8 mouse cellular contexts compared by ENCODE assay signal in the genomic region with DNA sequence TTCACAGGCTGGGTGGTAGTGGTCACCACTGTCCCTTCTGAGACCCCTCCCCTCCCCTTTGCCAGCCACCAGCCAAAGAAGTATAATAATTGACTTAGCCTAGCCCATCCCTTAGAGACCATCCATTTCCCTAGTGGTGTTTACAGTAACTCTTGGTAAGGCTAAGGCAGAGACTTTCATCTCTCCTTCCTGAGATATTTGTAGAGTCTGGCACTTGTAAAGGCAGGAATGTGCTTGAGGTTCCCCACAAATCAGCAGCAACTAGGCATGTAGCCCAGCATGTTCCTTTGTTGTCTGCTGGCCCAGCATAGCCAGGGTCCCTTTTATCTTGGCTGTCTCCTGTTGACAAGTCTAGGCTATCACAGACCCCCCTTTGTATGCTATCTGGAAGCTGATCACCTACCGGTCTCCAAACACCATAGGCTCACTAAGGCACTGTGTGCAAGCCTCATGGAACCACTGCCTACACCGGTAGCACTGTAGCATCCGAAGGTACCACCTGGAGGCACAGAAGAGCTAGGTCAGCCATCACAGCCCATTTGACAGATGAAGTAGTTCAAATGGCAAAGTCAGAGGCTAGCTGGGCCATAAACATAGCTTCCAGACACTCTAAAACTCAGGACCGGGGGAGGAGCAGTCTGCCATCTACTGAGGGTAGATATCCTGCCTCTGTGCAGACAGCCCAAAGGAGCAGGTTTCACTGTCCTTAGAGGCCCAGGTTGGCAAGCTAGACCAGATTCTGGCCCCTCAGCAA. TPM values are rescaled to one million over a fixed set of nuclear protein-coding genes. Genes with fewer than 3 reads are reported as not detected.
A peak's percentile ranks its signal among the peaks of the same experiment; 100 is the strongest.
DNase-seq lines count a peak whose midpoint lies in the region; ATAC-seq and TF ChIP-seq lines count a peak whose summit lies in the region.

No protein-coding gene starts in this region.

- H3K4me3 ChIP-seq in erythroblast, embryonic 14.5 days (replicated peaks) = peak overlapping the region; percentile 65
- H3K4me3 ChIP-seq in midbrain, embryonic 11.5 days (ENCODE audit: low read depth, low read length) = no peak overlapping the region
- H3K4me3 ChIP-seq in midbrain, embryonic 10.5 days = no peak overlapping the region
- peak overlapping the region; percentile 39; the same call in 1 of the 2 replicates for H3K4me3 ChIP-seq in liver, embryonic 11.5 days (ENCODE audit: low read depth, low read length)
- no peak overlapping the region for H3K4me3 ChIP-seq in stomach, postnatal 0 days (ENCODE audit: low read depth, low read length)

- WGBS in midbrain, embryonic 11.5 days = 85% methylated on average over 4 of the region's 4 CpGs
- 77% methylated on average over 4 of the region's 4 CpGs for WGBS in midbrain, embryonic 10.5 days
- WGBS in liver, embryonic 11.5 days = 69% methylated on average over 4 of the region's 4 CpGs
- 61% methylated on average over 4 of the region's 4 CpGs for WGBS in stomach, postnatal 0 days

- no peaks in the 10 kb centered on the region for H3K27me3 ChIP-seq in erythroblast, embryonic 14.5 days (ENCODE audit: control insufficient read depth)
- H3K27me3 ChIP-seq in midbrain, embryonic 11.5 days (ENCODE audit: control insufficient read depth, insufficient read depth, low read length) = no peaks in the 10 kb centered on the region
- H3K27me3 ChIP-seq in midbrain, embryonic 10.5 days (ENCODE audit: low read depth, poor library complexity, severe bottlenecking) = peaks cover 28% of the 10 kb centered on the region; the same call in 1 of the 2 replicates
- H3K27me3 ChIP-seq in liver, embryonic 11.5 days (replicated peaks; ENCODE audit: control insufficient read depth, insufficient read depth, low read length) = no peaks in the 10 kb centered on the region
- H3K27me3 ChIP-seq in stomach, postnatal 0 days (ENCODE audit: control insufficient read depth, insufficient read depth, low read length) = no peaks in the 10 kb centered on the region

- peaks cover 75% of the 10 kb centered on the region for H3K36me3 ChIP-seq in erythroblast, embryonic 14.5 days (ENCODE audit: control insufficient read depth)
- H3K36me3 ChIP-seq in midbrain, embryonic 11.5 days (ENCODE audit: control insufficient read depth, insufficient read depth, low read length) = no peaks in the 10 kb centered on the region
- peaks cover 4% of the 10 kb centered on the region; the same call in 1 of the 2 replicates for H3K36me3 ChIP-seq in midbrain, embryonic 10.5 days
- H3K36me3 ChIP-seq in liver, embryonic 11.5 days (ENCODE audit: control insufficient read depth, insufficient read depth, low read length) = no peaks in the 10 kb centered on the region
- H3K36me3 ChIP-seq in stomach, postnatal 0 days (ENCODE audit: control insufficient read depth, insufficient read depth, low read length) = peaks cover 6% of the 10 kb centered on the region; the same call in 1 of the 2 replicates

- H3K9ac ChIP-seq in midbrain, embryonic 11.5 days (ENCODE audit: low read length) = no peak overlapping the region
- H3K9ac ChIP-seq in liver, embryonic 11.5 days (ENCODE audit: low read depth, low read length) = no peak overlapping the region; the same call in 1 of the 2 replicates
- H3K9ac ChIP-seq in stomach, postnatal 0 days (ENCODE audit: low read length) = no peak overlapping the region

- H3K27ac ChIP-seq in midbrain, embryonic 11.5 days (ENCODE audit: low read depth, low read length) = no peak overlapping the region
- H3K27ac ChIP-seq in midbrain, embryonic 10.5 days (replicated peaks) = no peak overlapping the region
- peak overlapping the region; percentile 4 for H3K27ac ChIP-seq in liver, embryonic 11.5 days (ENCODE audit: low read depth, low read length)
- H3K27ac ChIP-seq in stomach, postnatal 0 days (replicated peaks) = peak overlapping the region; percentile 63

- peak; percentile 74 for DNase-seq in midbrain, embryonic 11.5 days (ENCODE audit: low spot score, missing footprints)
- no peak for DNase-seq in midbrain, embryonic 10.5 days (ENCODE audit: low spot score)
- no peak for DNase-seq in liver, embryonic 11.5 days (ENCODE audit: low spot score)
- no peak for DNase-seq in stomach, postnatal 0 days (ENCODE audit: low spot score)
- DNase-seq in ovary, postnatal 10 days (ENCODE audit: low spot score) = no peak
- no peak for DNase-seq in cerebellum, adult 11 months

- ATAC-seq in erythroblast, adult 5-6 weeks (replicated peaks; ENCODE audit: low FRiP score, poor library complexity, severe bottlenecking) = no peak
- no peak for ATAC-seq in midbrain, embryonic 11.5 days (ENCODE audit: low FRiP score)
- no peak for ATAC-seq in liver, embryonic 11.5 days (replicated peaks; ENCODE audit: low FRiP score)
- no peak for ATAC-seq in stomach, postnatal 0 days (ENCODE audit: low FRiP score, low TSS enrichment)

- no peak overlapping the region for H3K4me2 ChIP-seq in midbrain, embryonic 11.5 days
- H3K4me2 ChIP-seq in liver, embryonic 11.5 days = peak overlapping the region; percentile 81
- H3K4me2 ChIP-seq in stomach, postnatal 0 days (replicated peaks; ENCODE audit: low read depth) = no peak overlapping the region

- no peak for TF ChIP-seq CTCF in stomach, postnatal 0 days (IDR thresholded peaks at IDR 0.05; ENCODE audit: low read depth)

- peaks cover 3% of the 10 kb centered on the region; the same call in 1 of the 2 replicates for H3K9me3 ChIP-seq in erythroblast, embryonic 14.5 days (ENCODE audit: control insufficient read depth, low read length)
- no peaks in the 10 kb centered on the region for H3K9me3 ChIP-seq in midbrain, embryonic 11.5 days (ENCODE audit: control insufficient read depth, low read length)
- no peaks in the 10 kb centered on the region for H3K9me3 ChIP-seq in midbrain, embryonic 10.5 days (replicated peaks)
- H3K9me3 ChIP-seq in liver, embryonic 11.5 days (ENCODE audit: control insufficient read depth, low read length) = no peaks in the 10 kb centered on the region
- no peaks in the 10 kb centered on the region for H3K9me3 ChIP-seq in stomach, postnatal 0 days (ENCODE audit: control insufficient read depth, low read length)

- no peak for TF ChIP-seq EP300 in stomach, postnatal 0 days (optimal IDR thresholded peaks at IDR 0.05)

- H3K4me1 ChIP-seq in erythroblast, embryonic 14.5 days (ENCODE audit: control insufficient read depth) = peaks cover 46% of the 10 kb centered on the region
- H3K4me1 ChIP-seq in midbrain, embryonic 11.5 days (ENCODE audit: control insufficient read depth, insufficient read depth, low read length) = no peaks in the 10 kb centered on the region; the same call in 1 of the 2 replicates
- H3K4me1 ChIP-seq in midbrain, embryonic 10.5 days = peaks cover 28% of the 10 kb centered on the region
- H3K4me1 ChIP-seq in liver, embryonic 11.5 days (replicated peaks; ENCODE audit: control insufficient read depth, insufficient read depth, low read length) = peaks cover 24% of the 10 kb centered on the region
- no peaks in the 10 kb centered on the region; the same call in none of the 2 replicates for H3K4me1 ChIP-seq in stomach, postnatal 0 days (replicated peaks; ENCODE audit: control insufficient read depth, insufficient read depth)

RNA-seq across cellular contexts. Expression of gene Phf19, which starts 10.0 kb away (rescaled TPM):
- 1.8 and 2.1 TPM in 2 replicates for polyA plus RNA-seq in erythroblast, embryonic 14.5 days (2012)
- total RNA-seq in erythroblast, adult 5-6 weeks (2015; ENCODE audit: low replicate concordance) = 1.7 and 1.9 TPM in 2 replicates
- total RNA-seq in erythroblast, adult 5-6 weeks (2017; ENCODE audit: low replicate concordance) = 0.42 and 1.9 TPM in 2 replicates
- 3.9 and 4.0 TPM in 2 replicates for polyA plus RNA-seq in midbrain, embryonic 11.5 days (2014; fragmentation: Nextera tagmentation; extraction: Ambion mirVana)
- polyA plus RNA-seq in midbrain, embryonic 10.5 days (2016; fragmentation: Nextera tagmentation; extraction: Ambion mirVana) = 2.6 and 2.8 TPM in 2 replicates
- polyA plus RNA-seq in liver, embryonic 11.5 days (2014; fragmentation: Nextera tagmentation; extraction: Ambion mirVana) = 4.5 and 5.2 TPM in 2 replicates
- 3.5 and 3.7 TPM in 2 replicates for polyA plus RNA-seq in stomach, postnatal 0 days (2015; fragmentation: Nextera tagmentation; extraction: Ambion mirVana)

RNA-seq across cellular contexts. Expression of gene Psmd5, which starts 29.1 kb away (rescaled TPM):
- 0.80 and 1.2 TPM in 2 replicates for polyA plus RNA-seq in erythroblast, embryonic 14.5 days (2012)
- total RNA-seq in erythroblast, adult 5-6 weeks (2015; ENCODE audit: low replicate concordance) = 18.0 and 64.0 TPM in 2 replicates
- 11.8 and 25.0 TPM in 2 replicates for total RNA-seq in erythroblast, adult 5-6 weeks (2017; ENCODE audit: low replicate concordance)
- 122 and 129 TPM in 2 replicates for polyA plus RNA-seq in midbrain, embryonic 11.5 days (2014; fragmentation: Nextera tagmentation; extraction: Ambion mirVana)
- polyA plus RNA-seq in midbrain, embryonic 10.5 days (2016; fragmentation: Nextera tagmentation; extraction: Ambion mirVana) = 135 and 139 TPM in 2 replicates
- 138 and 147 TPM in 2 replicates for polyA plus RNA-seq in liver, embryonic 11.5 days (2014; fragmentation: Nextera tagmentation; extraction: Ambion mirVana)
- 55.5 and 55.9 TPM in 2 replicates for polyA plus RNA-seq in stomach, postnatal 0 days (2015; fragmentation: Nextera tagmentation; extraction: Ambion mirVana)

RNA-seq across cellular contexts. Expression of gene Cutal, which starts 29.6 kb away (rescaled TPM):
- not detected in 2 replicates for polyA plus RNA-seq in erythroblast, embryonic 14.5 days (2012)
- total RNA-seq in erythroblast, adult 5-6 weeks (2015; ENCODE audit: low replicate concordance) = not detected in 2 replicates
- total RNA-seq in erythroblast, adult 5-6 weeks (2017; ENCODE audit: low replicate concordance) = not detected in 2 replicates
- 0.05 and 0.11 TPM in 2 replicates for polyA plus RNA-seq in midbrain, embryonic 11.5 days (2014; fragmentation: Nextera tagmentation; extraction: Ambion mirVana)
- polyA plus RNA-seq in midbrain, embryonic 10.5 days (2016; fragmentation: Nextera tagmentation; extraction: Ambion mirVana) = 0.11 TPM in 1 of 2 replicates, not detected in the other
- polyA plus RNA-seq in liver, embryonic 11.5 days (2014; fragmentation: Nextera tagmentation; extraction: Ambion mirVana) = 2.5 and 2.7 TPM in 2 replicates
- polyA plus RNA-seq in stomach, postnatal 0 days (2015; fragmentation: Nextera tagmentation; extraction: Ambion mirVana) = 0.55 and 0.81 TPM in 2 replicates

RNA-seq across cellular contexts. Expression of gene Traf1, which starts 57.7 kb away (rescaled TPM):
- not detected in 2 replicates for polyA plus RNA-seq in erythroblast, embryonic 14.5 days (2012)
- total RNA-seq in erythroblast, adult 5-6 weeks (2015; ENCODE audit: low replicate concordance) = 0.63 TPM in 1 of 2 replicates, not detected in the other
- 0.43 TPM in 1 of 2 replicates, not detected in the other for total RNA-seq in erythroblast, adult 5-6 weeks (2017; ENCODE audit: low replicate concordance)
- polyA plus RNA-seq in midbrain, embryonic 11.5 days (2014; fragmentation: Nextera tagmentation; extraction: Ambion mirVana) = 0.32 and 0.34 TPM in 2 replicates
- 0.12 and 0.27 TPM in 2 replicates for polyA plus RNA-seq in midbrain, embryonic 10.5 days (2016; fragmentation: Nextera tagmentation; extraction: Ambion mirVana)
- polyA plus RNA-seq in liver, embryonic 11.5 days (2014; fragmentation: Nextera tagmentation; extraction: Ambion mirVana) = 0.38 TPM in 2 replicates
- 1.7 and 2.2 TPM in 2 replicates for polyA plus RNA-seq in stomach, postnatal 0 days (2015; fragmentation: Nextera tagmentation; extraction: Ambion mirVana)

Comparison
In these comparisons a context has a peak if more than half of its experiments do, and no peak if none do; other contexts are left out.
1. H3K4me3 ChIP-seq: peak in erythroblast, embryonic 14.5 days (single experiment) and liver, embryonic 11.5 days (single experiment); none in midbrain, embryonic 11.5 days (single experiment), midbrain, embryonic 10.5 days (single experiment) and stomach, postnatal 0 days (single experiment).
2. H3K27ac ChIP-seq: peak in liver, embryonic 11.5 days (single experiment) and stomach, postnatal 0 days (single experiment); none in midbrain, embryonic 11.5 days (single experiment) and midbrain, embryonic 10.5 days (single experiment).
3. RNA of gene Psmd5, which starts 29.1 kb away (polyA plus RNA-seq): 138 to 147 TPM in liver, embryonic 11.5 days, 135 to 139 TPM in midbrain, embryonic 10.5 days, 122 to 129 TPM in midbrain, embryonic 11.5 days and 55.5 to 55.9 TPM in stomach, postnatal 0 days; 0.80 to 1.2 TPM in erythroblast, embryonic 14.5 days; every median in the first group is over 10 times any median in the second.